Mouse (Mus musculus) C2C12 (cell line): ENCODE measurements at regions not wholly inside any gene's neighbourhood (a gene's known extent, or its start where the extent isn't known, plus 50 kb on each side); places are given as distances from the start of the nearest gene placed in this dataset.

ENCODE experiments used
- H3K27me3 ChIP-seq: one replicate; pipeline ENCODE4 v1.6.1; 2011; ENCODE audit not compliant: control insufficient read depth, insufficient read depth, insufficient read length
- H3K36me3 ChIP-seq: one replicate; pipeline ENCODE4 v1.6.1; 2011; ENCODE audit not compliant: control insufficient read depth, insufficient read depth
- H3K4me3 ChIP-seq: one replicate; pipeline ENCODE4 v1.5.1; 2011; ENCODE audit warnings: mild to moderate bottlenecking, control low read depth; ENCODE audit not compliant: poor library complexity, insufficient read depth, severe bottlenecking
- H3K79me2 ChIP-seq: one replicate; pipeline ENCODE4 v1.6.1; 2011; ENCODE audit not compliant: control insufficient read depth, insufficient read depth
- H3K79me3 ChIP-seq: one replicate; pipeline ENCODE4 v1.6.1; 2011; ENCODE audit warnings: low read depth, control low read depth
- H3ac ChIP-seq: one replicate; pipeline ENCODE3; 2011; ENCODE audit warnings: low read depth; ENCODE audit not compliant: control insufficient read depth, insufficient read length
- CEBPB ChIP-seq: IDR thresholded peaks from one replicate; pipeline ENCODE4 v1.6.1; 2011; ENCODE audit warnings: low read depth, mild to moderate bottlenecking, control low read depth, moderate library complexity
- CTCF ChIP-seq: IDR thresholded peaks from one replicate; pipeline ENCODE4 v1.5.1; 2011; ENCODE audit not compliant: control insufficient read depth, insufficient read depth, insufficient read length
- FOSL1 ChIP-seq: IDR thresholded peaks from one replicate; pipeline ENCODE4 v1.8.0; 2011; ENCODE audit warnings: mild to moderate bottlenecking, low read length; ENCODE audit not compliant: poor library complexity, insufficient read depth, severe bottlenecking
- MAX ChIP-seq: IDR thresholded peaks from one replicate; pipeline ENCODE4 v1.6.1; 2011; ENCODE audit warnings: mild to moderate bottlenecking, control low read depth
- MYOD1 ChIP-seq: IDR thresholded peaks from one replicate; pipeline ENCODE4 v1.6.1; 2011; ENCODE audit warnings: low read depth; ENCODE audit not compliant: control insufficient read depth, insufficient read length
- MYOG ChIP-seq: IDR thresholded peaks from one replicate; pipeline ENCODE4 v1.6.1; 2011; ENCODE audit not compliant: control insufficient read depth, insufficient read length; ENCODE audit errors: extremely low read depth
- USF1 ChIP-seq: IDR thresholded peaks from one replicate; pipeline ENCODE4 v1.6.1; 2011; ENCODE audit warnings: low read depth, mild to moderate bottlenecking, control low read depth, moderate library complexity

GRCm38 (mm10) chr6:67145969-67146368, 92.0 kb upstream of the Serbp1 start:
- no peak overlapping the region for H3K4me3 ChIP-seq
- H3K36me3 ChIP-seq, result no peaks in the 10 kb centered on the region
- H3K79me2 ChIP-seq, result no peaks in the 10 kb centered on the region
- H3K79me3 ChIP-seq, result no peaks in the 10 kb centered on the region
- TF ChIP-seq FOSL1, result no peak
- TF ChIP-seq MYOD1, result no peak
- TF ChIP-seq CEBPB, result no peak
- no peak for TF ChIP-seq MYOG
- no peak for TF ChIP-seq CTCF
- no peak for TF ChIP-seq MAX
- no peak for TF ChIP-seq USF1
- H3ac ChIP-seq, result no peak overlapping the region
- no peaks in the 10 kb centered on the region for H3K27me3 ChIP-seq

DNA sequence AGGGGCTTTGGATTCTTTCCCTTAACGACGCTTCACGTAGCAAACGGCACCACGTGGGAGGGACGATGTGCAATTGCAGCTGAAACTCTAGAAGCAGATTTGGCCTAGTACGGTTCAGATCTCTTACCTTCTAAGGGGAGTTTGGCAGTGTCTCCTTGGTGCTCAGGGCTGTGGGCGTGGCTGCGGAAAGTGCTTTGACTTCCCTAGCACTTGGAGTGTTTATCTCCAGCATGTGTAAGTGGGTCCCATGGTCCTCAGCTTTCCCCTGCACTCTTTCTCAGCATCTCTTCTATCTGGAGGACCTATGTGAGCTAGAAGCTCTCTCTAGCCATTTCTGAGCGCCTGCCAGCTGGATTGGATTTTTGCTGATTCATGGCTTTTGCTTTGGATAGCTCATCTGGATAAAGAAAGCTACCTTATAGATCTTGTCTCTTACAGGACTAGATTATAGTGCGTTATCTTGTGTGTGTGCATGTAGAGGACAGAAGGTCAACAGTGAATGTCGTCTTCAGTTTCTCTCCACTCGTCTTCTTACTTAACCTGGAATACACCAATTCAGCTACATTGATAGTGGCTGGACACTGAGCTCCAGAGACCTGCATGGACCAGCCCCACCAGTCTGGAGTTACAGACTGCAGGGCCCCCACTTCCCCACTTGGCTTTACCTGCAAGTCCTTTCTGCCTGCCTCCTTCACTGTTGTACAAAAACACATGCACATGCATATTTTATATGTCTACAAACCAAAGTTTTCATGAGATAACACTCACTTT, 92.8 kb upstream of the Serbp1 start:
- no peaks in the 10 kb centered on the region for H3K79me2 ChIP-seq
- no peaks in the 10 kb centered on the region for H3K36me3 ChIP-seq
- no peak overlapping the region for H3ac ChIP-seq
- no peak for TF ChIP-seq MAX
- TF ChIP-seq FOSL1, result no peak
- no peak for TF ChIP-seq MYOD1
- TF ChIP-seq CEBPB, result no peak
- no peak for TF ChIP-seq MYOG
- no peak for TF ChIP-seq USF1
- TF ChIP-seq CTCF, result no peak
- no peaks in the 10 kb centered on the region for H3K27me3 ChIP-seq
- H3K4me3 ChIP-seq, result no peak overlapping the region
- H3K79me3 ChIP-seq, result no peaks in the 10 kb centered on the region

GRCm38 (mm10) chr6:67142179-67142578, 95.8 kb upstream of the Serbp1 start:
- Histone ChIP-seq H3K79me3 (no peaks in the 10 kb centered on the region), H3K36me3 (no peaks in the 10 kb centered on the region), H3K79me2 (no peaks in the 10 kb centered on the region), H3K4me3 (no peak overlapping the region), H3ac (no peak overlapping the region), H3K27me3 (no peaks in the 10 kb centered on the region)
- TF ChIP-seq CEBPB (no peak), MYOD1 (no peak), FOSL1 (no peak), CTCF (peak; percentile 44)

DNA sequence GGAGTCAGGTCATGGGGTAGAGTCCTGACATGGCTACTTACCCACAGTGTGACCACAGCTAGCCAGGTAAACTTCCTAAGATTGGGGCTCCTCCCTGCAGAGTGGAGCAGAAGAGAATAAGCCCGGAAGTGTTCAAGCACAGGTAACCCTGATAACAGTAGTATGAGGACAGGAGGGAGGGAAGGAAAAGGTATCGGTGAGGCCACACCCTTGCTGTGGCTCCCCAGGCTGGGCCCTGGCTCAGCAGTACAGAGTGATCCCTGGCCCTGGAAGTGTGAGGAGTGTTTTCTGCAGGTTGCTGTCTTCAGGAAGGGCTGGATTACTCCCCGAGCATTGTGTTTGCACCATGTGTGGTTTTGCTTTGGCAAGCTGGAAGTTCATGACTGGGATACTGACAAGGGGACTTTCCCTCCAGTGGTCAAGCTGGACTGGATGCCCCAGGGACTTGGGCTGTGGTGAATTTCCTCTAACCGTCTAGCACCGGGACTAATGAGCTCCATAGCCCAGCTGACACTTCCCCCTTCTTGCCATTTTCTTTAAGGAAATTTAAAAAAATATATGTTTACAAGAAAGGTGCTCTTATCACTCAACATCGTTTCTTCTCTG, 97.2 kb upstream of the Serbp1 start:
- no peaks in the 10 kb centered on the region for H3K79me2 ChIP-seq
- H3K79me3 ChIP-seq, result no peaks in the 10 kb centered on the region
- TF ChIP-seq MAX, result no peak
- no peak overlapping the region for H3K4me3 ChIP-seq
- no peak overlapping the region for H3ac ChIP-seq
- no peaks in the 10 kb centered on the region for H3K36me3 ChIP-seq
- H3K27me3 ChIP-seq, result no peaks in the 10 kb centered on the region

DNA sequence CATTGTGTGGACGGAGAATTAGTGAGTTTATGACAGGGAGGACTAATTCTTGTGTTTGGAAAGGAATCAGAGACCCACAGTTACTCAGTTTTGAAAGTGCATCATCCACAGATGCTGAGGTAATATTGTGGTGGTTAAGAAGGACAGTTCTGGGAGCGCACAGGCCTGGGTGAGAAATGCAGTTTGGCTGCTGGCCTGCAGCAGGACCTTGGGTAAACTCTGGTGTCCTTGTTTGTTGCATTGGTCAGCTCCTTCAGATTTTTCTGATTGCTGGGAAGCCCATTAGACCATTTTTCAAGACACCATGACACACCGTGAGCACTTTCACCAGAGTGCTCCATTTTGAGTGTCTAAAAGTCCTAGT, 99.0 kb upstream of the Serbp1 start:
- H3K79me3 ChIP-seq, result no peaks in the 10 kb centered on the region
- H3K79me2 ChIP-seq, result no peaks in the 10 kb centered on the region
- H3ac ChIP-seq, result no peak overlapping the region
- no peaks in the 10 kb centered on the region for H3K27me3 ChIP-seq
- no peak overlapping the region for H3K4me3 ChIP-seq
- H3K36me3 ChIP-seq, result no peaks in the 10 kb centered on the region
- TF ChIP-seq FOSL1, result no peak
- no peak for TF ChIP-seq CEBPB
- no peak for TF ChIP-seq USF1
- no peak for TF ChIP-seq CTCF
- no peak for TF ChIP-seq MYOG
- no peak for TF ChIP-seq MYOD1
- TF ChIP-seq MAX, result no peak

GRCm38 (mm10) chr6:67138302-67139011, 99.5 kb upstream of the Serbp1 start:
- Histone ChIP-seq H3K36me3 (no peaks in the 10 kb centered on the region), H3K4me3 (no peak overlapping the region)
- peak; percentile 78 for TF ChIP-seq MYOD1
- TF ChIP-seq CEBPB, result no peak

More at GRCm38 (mm10) chr6:67138302-67139011, 99.5 kb upstream of the Serbp1 start:
- Histone ChIP-seq H3K27me3 (no peaks in the 10 kb centered on the region), H3K79me2 (no peaks in the 10 kb centered on the region), H3K79me3 (no peaks in the 10 kb centered on the region), H3ac (no peak overlapping the region)
